Mouse (Mus musculus) C2C12 (cell line): ENCODE data around the gene Cdsn.

ENCODE experiments used
- CEBPB ChIP-seq: IDR thresholded peaks from one replicate; pipeline ENCODE4 v1.6.1; 2011; ENCODE audit warnings: low read depth, mild to moderate bottlenecking, control low read depth, moderate library complexity
- CTCF ChIP-seq: IDR thresholded peaks from one replicate; pipeline ENCODE4 v1.5.1; 2011; ENCODE audit not compliant: control insufficient read depth, insufficient read depth, insufficient read length
- MYOD1 ChIP-seq: IDR thresholded peaks from one replicate; pipeline ENCODE4 v1.6.1; 2011; ENCODE audit warnings: low read depth; ENCODE audit not compliant: control insufficient read depth, insufficient read length
- MYOG ChIP-seq: IDR thresholded peaks from one replicate; pipeline ENCODE4 v1.6.1; 2011; ENCODE audit not compliant: control insufficient read depth, insufficient read length; ENCODE audit errors: extremely low read depth
- USF1 ChIP-seq: IDR thresholded peaks from one replicate; pipeline ENCODE4 v1.6.1; 2011; ENCODE audit warnings: low read depth, mild to moderate bottlenecking, control low read depth, moderate library complexity

DNA sequence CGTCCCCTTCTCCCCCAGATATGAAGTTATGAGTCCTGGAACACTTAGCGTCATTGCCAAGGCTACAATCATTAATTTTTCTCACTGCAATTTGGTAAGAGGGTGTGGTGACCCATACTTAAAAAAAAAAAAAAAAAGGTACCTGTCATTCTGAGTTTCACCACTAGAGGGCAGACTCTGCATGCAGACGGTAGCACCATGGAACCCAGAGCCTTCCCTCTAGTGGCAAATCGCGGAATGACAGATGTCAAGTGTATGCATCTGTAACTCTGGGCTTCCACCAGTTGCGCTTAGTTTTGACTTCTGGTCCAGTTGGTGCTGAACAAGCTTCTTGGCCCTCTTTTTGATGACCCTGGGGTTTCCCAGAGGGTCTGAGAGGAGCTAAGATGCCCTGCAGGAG lies 26.3 kb downstream of the Cdsn start:
- TF ChIP-seq CEBPB (no peak), CTCF (peak; percentile 94), USF1 (no peak), MYOD1 (no peak), MYOG (no peak)
